Mouse (Mus musculus) hindbrain, embryonic 10.5 days (tissue): ENCODE data around the gene Neurod6. TPM values are rescaled to one million over a fixed set of nuclear protein-coding genes. Genes with fewer than 3 reads are reported as not detected.
A peak's percentile ranks its signal among the peaks of the same experiment; 100 is the strongest.

Experiments
- DNase-seq: peaks from one replicate; pipeline ENCODE4 v3.0.0-alpha.2; 2017; ENCODE audit warnings: low spot score
- H3K27ac ChIP-seq: fragments of 300-500 bp; sonication (generic); 2 replicates; pipeline ENCODE4 v1.5.1; 2016; ENCODE audit warnings: mild to moderate bottlenecking, moderate library complexity
- H3K27me3 ChIP-seq: fragments of 300-500 bp; sonication (generic); 2 replicates; pipeline ENCODE4 v1.6.1; 2016; ENCODE audit warnings: mild to moderate bottlenecking; ENCODE audit not compliant: poor library complexity, insufficient read depth, severe bottlenecking
- H3K36me3 ChIP-seq: fragments of 300-500 bp; sonication (generic); 2 replicates; pipeline ENCODE4 v1.6.1; 2016; ENCODE audit warnings: mild to moderate bottlenecking, moderate library complexity
- H3K4me1 ChIP-seq: fragments of 300-500 bp; sonication (generic); replicated peaks from 2 replicates; pipeline ENCODE4 v1.6.1; 2016; ENCODE audit warnings: mild to moderate bottlenecking
- H3K4me3 ChIP-seq: fragments of 300-500 bp; sonication (generic); 2 replicates; pipeline ENCODE4 v1.5.1; 2016; ENCODE audit warnings: mild to moderate bottlenecking, moderate library complexity
- H3K9me3 ChIP-seq: fragments of 300-500 bp; sonication (generic); 2 replicates; pipeline ENCODE4 v1.6.1; 2016; ENCODE audit warnings: mild to moderate bottlenecking, moderate library complexity
- WGBS: fragments of 180-500 bp; shearing (Covaris S2); methylation state at CpG from one replicate; pipeline ENCODE4 v1.1.7; 2016; 5-methylcytosine and 5-hydroxymethylcytosine counted together
- polyA plus RNA-seq: library from polyadenylated mRNA; unstranded; fragments of >200 nt; fragmentation: Nextera tagmentation; extraction: Ambion mirVana; gene quantifications from 2 replicates; pipeline ENCODE4 v1.2.1, GENCODE M21; 2016

The Neurod6 gene
- polyA plus RNA-seq, 1 experiment from 2014 or later, result 0.07 TPM

- 3% methylated on average over 27 of the region's 27 CpGs for WGBS
- peak; percentile 59 for DNase-seq
- H3K27ac ChIP-seq, result peak overlapping the region; percentile 70
These were observed 4.3 kb downstream of the Neurod6 start for GRCm38 (mm10) chr6:55676663-55677311.

GRCm38 (mm10) chr6:55676141-55676662, 4.9 kb downstream of the Neurod6 start:
- Histone ChIP-seq H3K4me3 (peak overlapping the region; percentile 56; the same call in 1 of the 2 replicates), H3K36me3 (no peaks in the 10 kb centered on the region), H3K27me3 (peaks cover 37% of the 10 kb centered on the region), H3K4me1 (peaks cover 13% of the 10 kb centered on the region), H3K27ac (peak overlapping the region; percentile 70; the same call in 1 of the 2 replicates), H3K9me3 (no peaks in the 10 kb centered on the region)
- DNase-seq, result no peak
- 67% methylated on average over 6 of the region's 6 CpGs for WGBS

More at GRCm38 (mm10) chr6:55676663-55677311, 4.3 kb downstream of the Neurod6 start:
- H3K9me3 ChIP-seq, result no peaks in the 10 kb centered on the region
- peak overlapping the region; percentile 56 for H3K4me3 ChIP-seq
- H3K27me3 ChIP-seq, result peaks cover 37% of the 10 kb centered on the region
- no peaks in the 10 kb centered on the region for H3K36me3 ChIP-seq
- H3K4me1 ChIP-seq, result peaks cover 15% of the 10 kb centered on the region

GRCm38 (mm10) chr6:55667801-55668200, 13.3 kb downstream of the Neurod6 start:
- Histone ChIP-seq H3K36me3 (no peaks in the 10 kb centered on the region), H3K27ac (no peak overlapping the region), H3K9me3 (no peaks in the 10 kb centered on the region), H3K27me3 (no peaks in the 10 kb centered on the region), H3K4me3 (no peak overlapping the region), H3K4me1 (no peaks in the 10 kb centered on the region)
- 86% methylated on average over 3 of the region's 3 CpGs for WGBS
- no peak for DNase-seq

- no peak overlapping the region for H3K27ac ChIP-seq
- H3K9me3 ChIP-seq, result no peaks in the 10 kb centered on the region
- H3K36me3 ChIP-seq, result no peaks in the 10 kb centered on the region
- H3K4me3 ChIP-seq, result no peak overlapping the region
- no peaks in the 10 kb centered on the region for H3K4me1 ChIP-seq
- WGBS, result 71% methylated on average over 5 of the region's 5 CpGs
- H3K27me3 ChIP-seq, result no peaks in the 10 kb centered on the region
- no peak for DNase-seq
These were observed 19.7 kb downstream of the Neurod6 start for GRCm38 (mm10) chr6:55661126-55661915.

- Histone ChIP-seq H3K4me1 (peaks cover 21% of the 10 kb centered on the region), H3K27ac (no peak overlapping the region), H3K36me3 (no peaks in the 10 kb centered on the region), H3K9me3 (no peaks in the 10 kb centered on the region), H3K4me3 (no peak overlapping the region), H3K27me3 (no peaks in the 10 kb centered on the region)
- no peak for DNase-seq
- 68% methylated on average over 3 of the region's 3 CpGs for WGBS
These were observed 31.1 kb downstream of the Neurod6 start for GRCm38 (mm10) chr6:55649996-55650395.

- Histone ChIP-seq H3K4me1 (peaks cover 21% of the 10 kb centered on the region), H3K27me3 (no peaks in the 10 kb centered on the region), H3K9me3 (no peaks in the 10 kb centered on the region), H3K36me3 (no peaks in the 10 kb centered on the region), H3K4me3 (no peak overlapping the region), H3K27ac (no peak overlapping the region)
- no peak for DNase-seq
- 85% methylated on average over 8 of the region's 8 CpGs for WGBS
These were observed 31.5 kb downstream of the Neurod6 start for GRCm38 (mm10) chr6:55649581-55649980.

GRCm38 (mm10) chr6:55648886-55649285, 32.2 kb downstream of the Neurod6 start:
- H3K9me3 ChIP-seq, result no peaks in the 10 kb centered on the region
- no peaks in the 10 kb centered on the region for H3K27me3 ChIP-seq
- H3K4me1 ChIP-seq, result peaks cover 21% of the 10 kb centered on the region
- WGBS, result 88% methylated on average over 3 of the region's 3 CpGs
- no peaks in the 10 kb centered on the region for H3K36me3 ChIP-seq
- DNase-seq, result no peak
- no peak overlapping the region for H3K27ac ChIP-seq
- H3K4me3 ChIP-seq, result no peak overlapping the region

GRCm38 (mm10) chr6:55647771-55648280, 33.2 kb downstream of the Neurod6 start:
- 75% methylated on average over 8 of the region's 8 CpGs for WGBS
- no peak overlapping the region for H3K27ac ChIP-seq
- no peaks in the 10 kb centered on the region for H3K9me3 ChIP-seq
- H3K27me3 ChIP-seq, result no peaks in the 10 kb centered on the region
- no peak for DNase-seq
- peaks cover 21% of the 10 kb centered on the region for H3K4me1 ChIP-seq
- no peak overlapping the region for H3K4me3 ChIP-seq
- H3K36me3 ChIP-seq, result no peaks in the 10 kb centered on the region

GRCm38 (mm10) chr6:55646824-55647560, 34.1 kb downstream of the Neurod6 start:
- Histone ChIP-seq H3K9me3 (no peaks in the 10 kb centered on the region), H3K27me3 (no peaks in the 10 kb centered on the region), H3K27ac (no peak overlapping the region), H3K4me3 (no peak overlapping the region), H3K4me1 (peaks cover 21% of the 10 kb centered on the region), H3K36me3 (no peaks in the 10 kb centered on the region)
- no peak for DNase-seq
- 73% methylated on average over 9 of the region's 9 CpGs for WGBS

- DNase-seq, result peak; percentile 10
- 81% methylated on average over 14 of the region's 14 CpGs for WGBS
These were observed 34.8 kb downstream of the Neurod6 start for GRCm38 (mm10) chr6:55646111-55646823.

GRCm38 (mm10) chr6:55634662-55635061, 46.4 kb downstream of the Neurod6 start:
- Histone ChIP-seq H3K27ac (no peak overlapping the region), H3K36me3 (no peaks in the 10 kb centered on the region), H3K27me3 (no peaks in the 10 kb centered on the region), H3K4me1 (0 out of 2 replicates have a peak, but pooled peaks cover 3% of the 10 kb centered on the region), H3K9me3 (no peaks in the 10 kb centered on the region), H3K4me3 (no peak overlapping the region)
- no peak for DNase-seq
- WGBS, result 83% methylated on average over 1 of the region's 1 CpGs

More at GRCm38 (mm10) chr6:55646111-55646823, 34.8 kb downstream of the Neurod6 start:
- H3K27me3 ChIP-seq, result no peaks in the 10 kb centered on the region
- no peak overlapping the region for H3K27ac ChIP-seq
- H3K4me3 ChIP-seq, result no peak overlapping the region
- no peaks in the 10 kb centered on the region for H3K36me3 ChIP-seq
- no peaks in the 10 kb centered on the region for H3K9me3 ChIP-seq
- peaks cover 21% of the 10 kb centered on the region for H3K4me1 ChIP-seq
